Mouse (Mus musculus) inflammation-experienced regulatory T-cells, adult 6 months (primary cell): ENCODE results near the gene Tbc1d9. TPM values are rescaled to one million over a fixed set of nuclear protein-coding genes. Genes with fewer than 3 reads are reported as not detected.

Source experiments
- ATAC-seq: one replicate; pipeline ENCODE4 v1.8.0; 2017
- polyA plus RNA-seq, 3 experiments: library from polyadenylated mRNA; unstranded; fragments of 100-300 nt; shearing (Covaris generic); gene quantifications; one replicate each; pipeline ENCODE4 v1.2.1; 2017

Tbc1d9 gene
- polyA plus RNA-seq, result under 1 TPM in 2 of 3 experiments, not detected in 1; 0.18 to 0.20 TPM

DNA sequence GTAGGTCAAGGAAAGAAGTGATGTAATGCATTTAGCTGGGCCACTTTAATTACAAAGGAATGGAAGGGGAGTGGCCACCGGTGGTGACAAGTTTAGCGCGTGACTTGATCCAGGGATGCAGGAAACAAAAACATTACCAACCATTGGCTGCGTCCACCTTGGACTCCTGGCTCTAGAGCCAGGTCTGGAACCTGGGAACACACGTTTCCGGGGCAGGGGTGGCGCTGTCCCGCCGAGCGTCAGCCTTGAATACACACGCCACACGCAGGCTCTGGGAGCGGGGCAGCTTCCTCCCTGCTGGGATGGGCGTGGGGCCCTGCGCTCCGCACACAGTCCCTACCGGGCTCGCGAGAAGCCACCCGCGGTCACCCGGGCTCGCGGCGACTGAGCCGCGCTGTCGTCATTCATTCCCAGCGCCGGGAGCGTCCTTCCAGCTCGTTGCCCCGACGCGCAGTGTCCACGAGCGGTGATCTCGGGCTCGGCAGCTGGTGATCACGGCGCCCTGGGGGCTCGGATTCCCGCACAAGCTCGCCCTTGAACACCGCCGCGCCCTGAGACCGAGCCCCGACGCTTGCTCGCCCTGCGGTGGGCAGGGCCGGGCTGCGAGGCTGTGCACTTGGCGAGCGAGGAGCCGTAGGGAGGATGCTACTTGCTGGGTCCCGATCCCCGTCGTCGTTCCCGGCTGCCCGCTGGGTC lies at the start of gene Tbc1d9:
Gene Tbc1d9, plus strand, starts transcription at position 118 of the 696 bp plus-strand sequence.
- ATAC-seq, result no peak

DNA sequence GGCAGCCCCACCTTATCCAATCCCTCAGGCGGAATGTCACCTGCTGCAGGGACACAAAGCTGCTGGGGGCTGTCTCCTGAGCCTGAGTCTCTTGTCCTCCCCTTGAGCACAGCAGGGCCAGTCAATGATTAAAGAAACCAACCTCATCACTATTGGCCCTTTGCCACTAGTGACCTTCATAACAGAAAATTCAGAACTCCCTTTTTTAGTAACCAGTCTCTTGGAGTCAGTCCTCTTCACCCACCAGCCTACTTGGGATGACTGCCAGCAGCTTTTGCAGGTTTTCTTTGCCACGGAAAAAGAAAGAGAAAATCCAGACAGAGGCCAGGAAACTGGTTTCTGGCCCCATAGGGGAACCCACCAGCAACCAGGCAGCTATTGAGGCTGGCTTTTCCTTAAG lies 30.1 kb upstream of the Tbc1d9 start:
- no peak for ATAC-seq

GRCm38 (mm10) chr8:83140068-83140467 lies 25.1 kb upstream of the Tbc1d9 start:
- ATAC-seq, result no peak

GRCm38 (mm10) chr8:83140701-83141111 lies 24.4 kb upstream of the Tbc1d9 start:
- no peak for ATAC-seq

DNA sequence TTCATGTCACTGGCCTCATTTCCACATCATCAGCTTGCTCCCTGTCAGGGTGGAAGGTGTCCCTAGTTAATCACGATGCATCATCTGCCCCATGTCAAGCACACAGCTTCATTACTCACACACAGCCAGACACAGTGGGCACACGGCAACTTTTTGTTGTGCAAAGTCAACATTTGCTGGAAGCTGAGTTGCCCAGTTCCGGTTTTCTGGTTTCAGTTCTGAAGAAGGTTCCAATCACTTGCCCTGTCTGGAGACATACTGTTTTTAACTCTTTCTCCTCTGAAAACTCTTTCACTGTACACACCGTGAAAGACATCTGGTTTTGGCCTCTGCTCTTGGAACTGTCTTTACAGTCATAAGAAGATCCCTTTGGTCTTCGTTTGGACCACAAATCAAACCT lies 23.8 kb upstream of the Tbc1d9 start:
- no peak for ATAC-seq

- no peak for ATAC-seq
Observed at GRCm38 (mm10) chr8:83144601-83145000, 20.6 kb upstream of the Tbc1d9 start.

GRCm38 (mm10) chr8:83145421-83145820 lies 19.7 kb upstream of the Tbc1d9 start:
- ATAC-seq, result no peak

DNA sequence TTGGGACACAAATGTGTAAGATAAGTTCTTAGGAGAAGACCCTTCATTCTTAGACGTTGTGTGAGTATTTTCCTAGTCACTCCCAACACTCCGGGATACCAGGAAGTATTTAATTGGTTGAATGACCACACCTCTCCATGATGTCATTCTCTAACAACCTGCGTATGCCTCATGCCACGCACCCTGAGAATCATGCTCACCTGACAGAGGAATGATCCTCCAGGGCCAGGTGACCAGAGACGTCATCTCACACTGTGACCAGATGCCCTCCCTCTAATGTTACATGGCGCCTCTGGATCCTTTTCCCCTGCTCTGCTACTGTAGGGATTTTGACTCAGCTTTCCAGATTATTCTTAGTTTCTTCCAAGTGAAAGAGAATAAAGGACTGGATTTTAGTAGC lies 16.0 kb upstream of the Tbc1d9 start:
- ATAC-seq, result no peak

GRCm38 (mm10) chr8:83152055-83152454 lies 13.1 kb upstream of the Tbc1d9 start:
- ATAC-seq, result no peak

GRCm38 (mm10) chr8:83152470-83152869 lies 12.7 kb upstream of the Tbc1d9 start:
- ATAC-seq, result no peak

DNA sequence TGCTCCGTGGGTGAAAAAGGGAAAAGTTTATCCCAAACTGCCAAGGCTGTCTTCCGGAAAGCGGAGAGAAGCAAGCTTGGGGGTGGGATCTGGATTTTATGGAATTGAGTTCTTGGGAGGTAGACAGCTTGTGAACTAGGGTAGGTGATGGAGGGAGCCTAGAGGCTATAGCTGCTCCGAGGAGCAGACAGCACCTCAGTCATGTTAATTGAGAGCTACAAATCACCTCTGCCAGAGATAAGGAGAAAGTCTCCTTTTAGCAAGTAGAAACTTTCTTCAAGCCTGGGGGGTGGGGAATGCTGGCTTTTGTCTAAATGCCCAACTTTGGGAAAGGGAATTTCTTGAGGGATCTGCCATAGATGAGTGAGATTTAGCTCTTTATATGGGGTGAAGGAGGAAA lies 10.0 kb upstream of the Tbc1d9 start:
- no peak for ATAC-seq

DNA sequence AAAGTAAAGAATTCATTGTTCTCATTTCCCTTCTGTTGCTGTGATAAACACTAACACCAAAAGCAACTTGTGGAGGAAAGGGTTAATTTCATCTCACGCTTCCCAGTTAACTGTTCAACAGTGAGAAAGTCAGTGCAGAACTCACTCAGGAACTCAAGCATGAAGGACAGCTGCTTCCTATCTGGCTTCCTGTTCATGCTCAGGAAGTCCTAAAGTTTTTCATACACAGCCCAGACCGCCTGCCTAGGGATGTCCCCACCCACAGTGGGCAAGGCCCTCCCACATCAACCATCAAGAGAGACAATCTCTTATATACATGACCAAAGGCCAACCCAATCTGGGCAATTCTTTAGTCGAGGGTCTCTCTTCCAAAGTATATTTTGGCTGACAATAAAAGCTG lies 6.2 kb upstream of the Tbc1d9 start:
- no peak for ATAC-seq

DNA sequence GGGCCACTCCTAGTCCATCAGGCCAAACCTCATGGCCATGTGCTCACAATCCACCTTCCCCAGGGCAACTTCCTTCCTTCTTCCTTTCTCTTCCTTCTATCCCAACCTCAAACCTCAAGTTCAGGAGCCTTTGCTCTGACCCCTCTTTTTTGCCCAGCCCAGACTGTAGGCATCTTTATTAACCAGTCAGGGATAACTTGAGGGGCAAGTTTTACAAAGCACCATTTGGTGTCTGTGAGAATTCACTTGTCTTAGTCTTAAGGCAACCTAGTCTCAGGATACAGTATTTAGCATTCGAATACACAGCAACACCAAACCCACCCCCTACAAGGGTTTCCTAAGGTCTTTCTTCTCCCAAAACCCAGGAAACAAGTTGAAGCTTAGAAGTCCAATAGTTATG lies 5.5 kb upstream of the Tbc1d9 start:
- ATAC-seq, result no peak

DNA sequence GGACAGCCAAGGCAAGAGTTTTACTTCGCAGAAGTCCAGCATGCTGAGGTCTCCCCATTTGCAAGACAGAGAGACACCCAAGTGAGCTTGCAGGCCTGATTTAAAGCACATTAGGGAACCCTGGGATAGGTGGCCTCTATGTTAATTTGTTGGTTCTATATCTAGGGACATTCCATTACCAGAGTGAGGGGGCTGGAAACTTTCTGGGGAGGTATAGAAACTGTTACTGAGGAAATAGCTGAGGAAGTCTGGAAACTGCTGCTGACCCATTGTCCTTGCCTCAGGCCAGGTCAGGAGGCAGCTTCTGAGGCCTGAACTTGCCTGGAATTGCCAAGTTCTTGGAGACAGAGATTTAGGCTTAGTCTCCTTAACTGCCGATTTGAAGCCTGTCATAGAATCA lies 4.5 kb upstream of the Tbc1d9 start:
- no peak for ATAC-seq

DNA sequence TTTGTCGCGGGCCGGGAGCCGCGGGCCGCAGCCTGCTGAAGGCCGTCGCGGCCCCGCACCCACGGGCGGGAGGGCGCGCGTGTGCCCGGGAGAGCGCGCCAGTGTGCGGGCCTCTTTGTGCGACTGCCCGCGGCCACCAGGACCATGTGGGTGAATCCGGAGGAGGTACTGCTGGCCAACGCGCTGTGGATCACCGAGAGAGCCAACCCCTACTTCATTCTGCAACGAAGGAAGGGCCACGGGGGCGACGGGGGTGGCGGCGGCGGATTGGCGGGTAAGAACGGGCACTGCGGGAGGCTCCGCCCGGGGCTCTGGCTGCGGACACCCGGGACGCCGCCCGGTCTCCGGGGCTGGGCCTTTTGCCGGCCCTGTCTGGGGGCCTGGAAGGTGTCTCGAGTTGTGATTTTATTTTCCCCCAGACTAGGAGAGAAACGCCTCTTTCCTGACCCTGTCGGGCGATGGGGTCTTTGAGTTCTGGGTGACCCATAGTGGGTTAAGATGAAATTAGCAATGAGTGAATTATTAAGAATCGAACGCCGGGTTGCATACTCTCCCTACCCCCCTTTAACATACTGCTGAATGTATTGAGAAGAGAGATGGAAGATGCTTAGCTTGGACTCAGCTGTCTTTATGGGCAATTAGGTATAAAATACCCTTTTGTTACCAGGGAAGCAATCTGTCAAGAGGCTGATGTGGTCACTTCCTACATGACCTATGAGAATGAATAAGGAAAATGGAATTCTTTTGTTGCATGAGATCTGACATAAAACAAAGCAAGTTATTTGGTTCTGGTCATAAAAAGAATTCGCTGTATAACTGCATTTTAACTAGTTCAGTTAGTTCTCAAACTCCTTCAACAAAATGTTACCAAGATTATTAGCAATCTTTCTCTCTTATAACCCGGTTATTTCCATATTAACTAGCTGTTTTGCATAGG lies 1.0 kb downstream of the Tbc1d9 start, which contains the start of gene Gm10645:
Gene Gm10645, minus strand, starts transcription at position 240 of the 937 bp plus-strand sequence.
- ATAC-seq, result no peak

GRCm38 (mm10) chr8:83167932-83168331 lies 2.8 kb downstream of the Tbc1d9 start:
- no peak for ATAC-seq

DNA sequence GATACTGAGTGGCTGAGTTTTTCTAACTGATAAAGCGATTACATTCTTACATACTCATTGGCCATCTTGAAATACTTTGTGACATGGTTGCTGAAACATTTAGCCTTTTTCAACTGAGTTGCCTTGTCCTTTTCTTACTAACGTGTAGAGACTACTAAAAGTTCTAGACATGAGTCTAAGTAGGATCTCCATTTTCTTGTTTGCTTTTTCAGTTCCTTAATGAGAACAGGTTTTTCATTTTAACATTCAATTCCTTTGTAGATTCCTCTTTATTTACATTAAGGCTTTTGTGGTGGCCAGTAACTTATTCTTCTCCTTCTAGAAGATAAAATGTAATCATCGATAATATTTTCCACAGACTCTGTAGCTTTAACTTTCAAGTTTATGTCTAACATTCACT lies 4.0 kb downstream of the Tbc1d9 start:
- no peak for ATAC-seq

DNA sequence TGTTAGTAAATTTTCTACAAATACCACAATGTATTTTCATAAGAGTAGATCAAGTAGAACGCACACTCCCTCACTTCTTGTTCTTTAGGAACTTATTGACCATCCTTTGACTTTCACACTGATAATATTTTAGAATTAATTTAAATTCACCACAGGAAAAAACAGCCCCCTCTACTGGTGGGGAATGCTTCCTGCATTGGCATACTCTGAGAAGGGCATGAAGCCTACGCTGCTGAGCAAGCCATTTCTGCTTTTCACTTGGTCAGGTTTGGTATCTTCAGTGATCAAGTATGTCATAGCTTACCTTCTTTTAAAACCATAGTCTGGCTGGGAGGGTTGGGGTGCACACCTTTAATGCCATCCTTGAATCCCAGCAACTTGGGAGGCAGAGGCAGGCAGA lies 4.6 kb downstream of the Tbc1d9 start:
- ATAC-seq, result no peak

GRCm38 (mm10) chr8:83170894-83171293 lies 5.7 kb downstream of the Tbc1d9 start:
- no peak for ATAC-seq

GRCm38 (mm10) chr8:83175680-83176079 lies 10.5 kb downstream of the Tbc1d9 start:
- no peak for ATAC-seq

GRCm38 (mm10) chr8:83176785-83177184 lies 11.6 kb downstream of the Tbc1d9 start:
- no peak for ATAC-seq

DNA sequence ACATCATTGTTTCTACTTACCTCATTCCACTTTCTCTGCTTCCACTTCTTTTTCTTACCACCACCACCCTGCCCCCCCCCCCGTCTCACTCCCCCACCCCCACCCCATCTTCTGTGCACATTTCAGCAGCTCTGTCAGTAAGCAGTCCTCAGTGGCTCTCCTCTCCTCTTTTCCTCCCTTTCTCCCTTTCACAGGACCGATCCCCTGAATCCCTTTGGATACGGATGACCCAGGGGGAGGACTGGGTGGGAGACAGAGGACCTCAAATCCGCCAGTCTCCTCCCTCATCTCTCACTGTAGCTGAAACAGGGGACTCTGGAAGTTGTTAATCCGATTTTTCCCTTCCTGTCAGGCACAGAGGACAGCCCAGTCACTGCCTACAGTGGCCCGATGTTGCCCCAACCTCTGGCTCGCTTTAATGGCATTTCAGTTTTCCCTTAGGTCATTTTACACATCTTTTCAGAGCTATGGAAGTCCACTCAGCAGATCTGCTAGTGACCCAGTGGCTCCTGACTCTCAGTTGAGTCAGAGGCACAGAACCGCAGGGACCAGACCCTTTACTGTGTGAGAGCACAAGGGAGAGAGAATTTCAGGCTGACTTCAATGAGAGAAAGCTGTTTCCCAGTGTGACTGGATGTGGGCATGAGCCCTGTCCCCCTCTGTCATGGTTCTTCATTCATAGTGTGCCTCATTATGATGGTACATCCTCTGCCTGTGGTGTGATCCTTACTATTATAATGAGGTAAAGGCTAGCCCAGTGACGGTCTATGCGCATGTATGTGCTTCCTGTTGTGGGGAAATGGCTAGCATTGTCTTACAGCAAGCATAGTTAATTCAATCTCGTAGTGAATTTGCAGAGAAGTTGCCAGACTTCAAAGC lies 12.4 kb downstream of the Tbc1d9 start:
- no peak for ATAC-seq
